Mouse (Mus musculus) E14TG2a.4 (cell line): Measurements from ENCODE around the gene Tbc1d16.
A peak's percentile ranks its signal among the peaks of the same experiment; 100 is the strongest.

ENCODE experiments used
- CTCF ChIP-seq: conservative IDR thresholded peaks from 2 replicates; pipeline ENCODE4 v1.5.1; 2014; ENCODE audit warnings: low read length
- NANOG ChIP-seq: IDR thresholded peaks from 2 replicates; pipeline ENCODE4 v1.6.1; 2014; ENCODE audit warnings: borderline replicate concordance, low read length, mixed read lengths
- POU5F1 ChIP-seq: IDR thresholded peaks from 2 replicates; pipeline ENCODE4 v1.6.1; 2014; ENCODE audit warnings: low read length, borderline replicate concordance

- TF ChIP-seq CTCF (peak; percentile 42), NANOG (no peak), POU5F1 (no peak)
Observed at GRCm38 (mm10) chr11:119234770-119235169, 6.5 kb upstream of the Tbc1d16 start.
